Mouse (Mus musculus) limb, embryonic 13.5 days (tissue): ENCODE measurements around the gene Hsdl1. TPM values are rescaled to one million over a fixed set of nuclear protein-coding genes. Genes with fewer than 3 reads are reported as not detected.

Experiments
- ATAC-seq: fragments of 200-750 bp; cut with Nextera tagmentation; 2 replicates; pipeline ENCODE4 v1.8.0; 2017; ENCODE audit warnings: low read depth, moderate number of reproducible peaks, moderate TSS enrichment; ENCODE audit not compliant: low FRiP score
- H3K27ac ChIP-seq: fragments of 300-500 bp; sonication (generic); 2 replicates; pipeline ENCODE4 v1.5.1; 2015; ENCODE audit warnings: inconsistent platforms, mild to moderate bottlenecking, moderate library complexity
- H3K27me3 ChIP-seq: fragments of 300-500 bp; sonication (generic); 2 replicates; pipeline ENCODE4 v1.6.1; 2015; ENCODE audit warnings: mild to moderate bottlenecking, inconsistent platforms
- H3K36me3 ChIP-seq: fragments of 300-500 bp; sonication (generic); 2 replicates; pipeline ENCODE4 v1.6.1; 2015; ENCODE audit warnings: inconsistent platforms, mild to moderate bottlenecking, moderate library complexity
- H3K4me1 ChIP-seq: fragments of 300-500 bp; sonication (generic); 2 replicates; pipeline ENCODE4 v1.6.1; 2015; ENCODE audit warnings: inconsistent platforms
- H3K4me2 ChIP-seq: fragments of 300-500 bp; sonication (generic); replicated peaks from 2 replicates; pipeline ENCODE4 v1.6.1; 2015; ENCODE audit warnings: inconsistent platforms, mild to moderate bottlenecking, moderate library complexity
- H3K4me3 ChIP-seq: fragments of 300-500 bp; sonication (generic); 2 replicates; pipeline ENCODE4 v1.5.1; 2015; ENCODE audit warnings: moderate library complexity, mild to moderate bottlenecking, inconsistent platforms
- H3K9ac ChIP-seq: fragments of 300-500 bp; sonication (generic); 2 replicates; pipeline ENCODE4 v1.6.1; 2015; ENCODE audit warnings: mild to moderate bottlenecking, inconsistent platforms
- H3K9me3 ChIP-seq: fragments of 300-500 bp; sonication (generic); 2 replicates; pipeline ENCODE4 v1.6.1; 2016; ENCODE audit warnings: inconsistent platforms
- WGBS: fragments of 180-500 bp; shearing (Covaris S2); methylation state at CpG from one replicate; pipeline ENCODE4 v1.1.7; 2015; 5-methylcytosine and 5-hydroxymethylcytosine counted together
- polyA plus RNA-seq: library from polyadenylated mRNA; unstranded; fragments of >200 nt; fragmentation: Nextera tagmentation; extraction: Ambion mirVana; gene quantifications from 2 replicates; pipeline ENCODE4 v1.2.1, GENCODE M21; 2015

Gene Hsdl1
- polyA plus RNA-seq, 1 experiment from 2014 or later, result 31.0 TPM

DNA sequence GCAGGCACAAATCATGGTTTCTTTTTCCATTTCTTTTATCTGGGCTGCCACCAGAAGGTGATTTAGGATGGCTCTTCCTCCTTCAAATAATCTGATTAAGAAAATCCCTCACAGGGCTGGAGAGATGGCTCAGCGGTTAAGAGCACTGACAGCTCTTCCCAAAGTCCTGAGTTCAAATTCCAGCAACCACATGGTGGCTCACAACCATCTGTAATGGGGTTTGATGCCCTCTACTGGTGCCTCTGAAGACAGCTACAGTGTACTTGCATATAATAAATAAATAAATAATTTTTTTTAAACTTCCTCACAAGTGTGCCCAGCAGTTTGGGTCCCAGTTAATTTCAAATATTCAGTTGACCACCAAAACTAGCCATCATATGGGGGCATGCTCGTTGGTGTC, 31.2 kb upstream of the Hsdl1 start:
- WGBS, result 79% methylated on average over 2 of the region's 2 CpGs
- H3K4me2 ChIP-seq, result no peak overlapping the region
- peaks cover 17% of the 10 kb centered on the region for H3K36me3 ChIP-seq
- H3K4me3 ChIP-seq, result no peak overlapping the region
- no peak for ATAC-seq
- H3K27me3 ChIP-seq, result no peaks in the 10 kb centered on the region
- H3K27ac ChIP-seq, result no peak overlapping the region
- H3K9ac ChIP-seq, result no peak overlapping the region
- 0 out of 2 replicates have a peak, but pooled peaks cover 4% of the 10 kb centered on the region for H3K9me3 ChIP-seq
- peaks cover 11% of the 10 kb centered on the region for H3K4me1 ChIP-seq

DNA sequence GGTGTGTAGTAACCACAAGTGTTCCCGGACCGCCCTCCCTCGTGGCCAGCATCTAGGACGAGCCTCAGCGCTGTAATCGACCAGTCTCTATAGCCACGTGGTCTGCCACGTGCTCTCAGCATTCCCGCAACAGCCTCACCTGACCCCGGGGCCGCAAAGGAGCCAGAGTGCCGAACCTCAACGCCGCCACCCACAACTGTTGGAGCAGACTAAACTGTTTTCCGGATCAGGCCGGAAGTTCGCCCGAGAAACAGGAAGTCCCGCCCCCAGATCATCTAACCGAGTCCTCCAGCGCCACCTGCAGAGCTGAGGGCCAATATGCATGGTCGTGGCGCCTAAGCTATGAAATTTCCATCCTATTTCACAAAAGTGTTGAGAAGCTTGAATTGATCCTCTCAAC, 30.0 kb upstream of the Hsdl1 start, which contains the start of gene Taf1c:
Gene Taf1c, minus strand, starts transcription at position 227 of the 400 bp plus-strand sequence.
- 0 out of 2 replicates have a peak, but pooled peaks cover 4% of the 10 kb centered on the region for H3K9me3 ChIP-seq
- no peaks in the 10 kb centered on the region for H3K27me3 ChIP-seq
- peak within 1 kb of the TSS; percentile 78 for H3K4me3 ChIP-seq
- peaks cover 11% of the 10 kb centered on the region for H3K4me1 ChIP-seq
- peak within 1 kb of the TSS; percentile 92 for H3K4me2 ChIP-seq
- peak; percentile 82 for ATAC-seq
- H3K9ac ChIP-seq, result peak within 1 kb of the TSS; percentile 87
- peaks cover 29% of the 10 kb centered on the region for H3K36me3 ChIP-seq
- WGBS, result under 1% methylated on average over 23 of the region's 23 CpGs
- H3K27ac ChIP-seq, result no peak within 1 kb of the TSS

- Histone ChIP-seq H3K4me3 (peak overlapping the region; percentile 78), H3K27ac (no peak overlapping the region), H3K9me3 (0 out of 2 replicates have a peak, but pooled peaks cover 4% of the 10 kb centered on the region), H3K4me1 (peaks cover 11% of the 10 kb centered on the region), H3K36me3 (peaks cover 35% of the 10 kb centered on the region), H3K9ac (peak overlapping the region; percentile 87), H3K27me3 (no peaks in the 10 kb centered on the region), H3K4me2 (peak overlapping the region; percentile 92)
- ATAC-seq, result no peak
- WGBS, result 40% methylated on average over 12 of the region's 12 CpGs
These were observed 29.4 kb upstream of the Hsdl1 start for GRCm38 (mm10) chr8:119604398-119604803.

- no peaks in the 10 kb centered on the region for H3K27me3 ChIP-seq
- peak overlapping the region; percentile 87 for H3K9ac ChIP-seq
- H3K9me3 ChIP-seq, result no peaks in the 10 kb centered on the region
- peaks cover 11% of the 10 kb centered on the region for H3K4me1 ChIP-seq
- H3K4me2 ChIP-seq, result peak overlapping the region; percentile 92
- peak overlapping the region; percentile 78 for H3K4me3 ChIP-seq
- H3K27ac ChIP-seq, result no peak overlapping the region
- no peak for ATAC-seq
- peaks cover 41% of the 10 kb centered on the region for H3K36me3 ChIP-seq
- WGBS, result 89% methylated on average over 4 of the region's 4 CpGs
These were observed 28.8 kb upstream of the Hsdl1 start for GRCm38 (mm10) chr8:119603771-119604170.

DNA sequence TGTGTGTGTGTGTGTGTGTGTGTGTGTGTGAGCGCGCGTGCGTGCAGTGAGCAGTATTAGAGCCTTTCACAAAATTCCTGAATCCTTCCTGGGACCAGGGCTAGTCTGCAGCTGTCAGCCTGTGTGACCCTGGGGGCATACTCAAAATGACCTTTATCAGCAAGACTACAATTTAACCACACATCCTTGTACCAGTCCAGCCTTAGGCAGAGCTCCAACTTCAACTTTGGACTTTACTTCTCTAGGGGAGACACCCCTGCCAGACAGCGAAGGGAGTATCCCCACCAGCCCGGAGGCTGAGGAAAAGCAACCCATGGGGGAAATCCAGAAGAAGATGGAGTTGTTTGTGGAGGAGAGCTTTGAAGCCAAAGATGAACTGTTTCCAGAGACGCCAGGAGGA, 16.5 kb upstream of the Hsdl1 start:
- 86% methylated on average over 7 of the region's 7 CpGs for WGBS
- H3K9ac ChIP-seq, result no peak overlapping the region
- H3K4me2 ChIP-seq, result no peak overlapping the region
- H3K9me3 ChIP-seq, result no peaks in the 10 kb centered on the region
- H3K27ac ChIP-seq, result no peak overlapping the region
- no peak for ATAC-seq
- peaks cover 6% of the 10 kb centered on the region for H3K36me3 ChIP-seq
- H3K4me1 ChIP-seq, result no peaks in the 10 kb centered on the region
- 0 out of 2 replicates have a peak, but pooled peaks cover 1% of the 10 kb centered on the region for H3K27me3 ChIP-seq
- H3K4me3 ChIP-seq, result no peak overlapping the region

- Histone ChIP-seq H3K9me3 (no peaks in the 10 kb centered on the region), H3K4me3 (no peak overlapping the region), H3K4me1 (peaks cover 5% of the 10 kb centered on the region; the same call in 1 of the 2 replicates), H3K27ac (no peak overlapping the region), H3K4me2 (no peak overlapping the region), H3K9ac (no peak overlapping the region), H3K27me3 (peaks cover 9% of the 10 kb centered on the region; the same call in 1 of the 2 replicates), H3K36me3 (no peaks in the 10 kb centered on the region)
- no peak for ATAC-seq
- WGBS, result 80% methylated on average over 14 of the region's 14 CpGs
These were observed 15.4 kb upstream of the Hsdl1 start for GRCm38 (mm10) chr8:119590348-119590747.

DNA sequence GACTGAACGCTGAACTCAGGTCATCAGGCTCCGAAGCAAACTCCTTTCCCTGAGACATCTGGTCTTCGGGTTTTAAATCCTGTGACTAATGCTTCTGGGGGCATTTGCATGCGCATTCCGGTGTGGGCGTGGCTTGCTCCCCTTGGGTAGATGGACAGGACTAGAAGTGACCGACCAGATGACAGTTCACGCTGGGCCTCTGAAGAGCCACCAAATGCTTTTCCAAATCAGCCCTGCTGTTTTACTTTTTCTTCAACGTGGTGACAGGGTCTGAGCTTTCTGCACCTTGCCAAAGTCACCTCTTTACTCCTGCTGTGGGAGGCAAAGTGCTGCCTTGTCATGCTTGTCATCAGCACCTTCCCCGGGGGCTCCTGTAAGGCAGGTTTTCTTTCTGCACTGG, 13.9 kb upstream of the Hsdl1 start:
- ATAC-seq, result no peak
- Histone ChIP-seq H3K4me1 (peaks cover 5% of the 10 kb centered on the region; the same call in 1 of the 2 replicates), H3K36me3 (no peaks in the 10 kb centered on the region), H3K27ac (no peak overlapping the region), H3K9me3 (no peaks in the 10 kb centered on the region), H3K9ac (0 out of 2 replicates have a peak overlapping the region, but pooled peaks have one; percentile 35), H3K4me2 (no peak overlapping the region), H3K27me3 (peaks cover 16% of the 10 kb centered on the region), H3K4me3 (no peak overlapping the region)
- 22% methylated on average over 10 of the region's 10 CpGs for WGBS

DNA sequence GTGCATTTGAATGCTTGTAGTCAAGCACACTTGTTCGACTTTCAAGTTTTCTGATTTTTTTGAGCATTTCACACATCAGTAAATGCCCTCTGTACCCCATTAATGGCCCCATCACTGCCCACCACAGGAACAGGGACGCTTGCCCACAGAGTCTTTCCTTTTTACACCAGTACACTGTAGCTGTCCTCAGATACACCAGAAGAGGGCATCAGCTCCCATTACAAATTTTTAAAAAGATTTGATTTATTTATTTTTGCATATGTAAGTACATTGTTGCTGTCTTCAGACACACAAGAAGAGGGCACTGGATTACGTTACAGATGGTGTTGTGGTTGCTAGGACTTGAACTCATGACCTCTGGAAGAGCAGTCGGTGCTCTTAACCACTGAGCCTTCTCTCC, 13.3 kb upstream of the Hsdl1 start:
- Histone ChIP-seq H3K4me1 (peaks cover 5% of the 10 kb centered on the region; the same call in 1 of the 2 replicates), H3K27me3 (peaks cover 16% of the 10 kb centered on the region), H3K4me2 (no peak overlapping the region), H3K4me3 (no peak overlapping the region), H3K27ac (no peak overlapping the region), H3K9me3 (no peaks in the 10 kb centered on the region), H3K36me3 (no peaks in the 10 kb centered on the region), H3K9ac (no peak overlapping the region)
- 57% methylated on average over 4 of the region's 4 CpGs for WGBS
- no peak for ATAC-seq

- H3K9ac ChIP-seq, result peak overlapping the region; percentile 61
- peaks cover 16% of the 10 kb centered on the region for H3K27me3 ChIP-seq
- 23% methylated on average over 20 of the region's 24 CpGs for WGBS
- H3K36me3 ChIP-seq, result no peaks in the 10 kb centered on the region
- peaks cover 5% of the 10 kb centered on the region; the same call in 1 of the 2 replicates for H3K4me1 ChIP-seq
- no peak for ATAC-seq
- peak overlapping the region; percentile 60 for H3K4me2 ChIP-seq
- peak overlapping the region; percentile 42 for H3K4me3 ChIP-seq
- no peaks in the 10 kb centered on the region for H3K9me3 ChIP-seq
- no peak overlapping the region for H3K27ac ChIP-seq
These were observed 10.9 kb upstream of the Hsdl1 start for GRCm38 (mm10) chr8:119585901-119586300.

DNA sequence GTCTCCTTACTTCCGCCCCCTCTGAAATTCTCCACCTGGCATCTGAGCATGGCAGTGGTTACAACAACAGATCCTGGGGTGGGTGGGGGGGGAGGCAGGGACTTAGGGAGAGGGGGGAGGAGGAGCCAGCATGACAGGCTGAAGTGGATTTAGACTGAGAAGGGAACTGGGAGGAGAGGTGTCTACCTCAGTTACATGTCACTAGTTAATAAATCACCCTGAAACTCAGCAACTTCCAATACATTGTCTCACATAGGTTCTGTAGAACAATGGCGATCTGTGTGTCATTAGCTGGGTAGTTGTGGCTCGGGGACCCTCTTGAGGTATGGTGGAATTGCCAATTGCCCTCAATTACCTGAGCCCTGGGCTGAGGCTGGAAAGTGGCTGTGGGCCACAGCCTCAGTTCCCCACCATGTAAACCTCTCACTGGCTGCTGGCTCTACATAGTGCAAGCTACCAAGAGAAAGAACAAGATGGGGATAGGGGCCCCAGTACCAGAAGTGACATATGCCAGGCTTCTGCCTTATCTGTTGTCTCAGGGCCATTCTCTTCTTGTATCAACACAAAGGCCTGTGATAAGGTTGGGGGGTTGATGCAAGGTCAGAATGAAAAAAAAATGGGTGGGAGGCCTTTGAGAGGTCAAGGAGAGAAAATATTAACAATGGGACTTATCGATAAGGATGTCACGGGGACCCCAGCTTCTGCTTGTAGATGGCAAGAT, 5.6 kb upstream of the Hsdl1 start:
- no peak for ATAC-seq
- no peaks in the 10 kb centered on the region for H3K36me3 ChIP-seq
- H3K27ac ChIP-seq, result no peak overlapping the region
- H3K9ac ChIP-seq, result no peak overlapping the region
- H3K4me1 ChIP-seq, result no peaks in the 10 kb centered on the region
- peaks cover 46% of the 10 kb centered on the region for H3K27me3 ChIP-seq
- H3K4me3 ChIP-seq, result no peak overlapping the region
- H3K9me3 ChIP-seq, result no peaks in the 10 kb centered on the region
- H3K4me2 ChIP-seq, result no peak overlapping the region
- 88% methylated on average over 5 of the region's 5 CpGs for WGBS

GRCm38 (mm10) chr8:119579096-119579495, 4.1 kb upstream of the Hsdl1 start:
- peaks cover 45% of the 10 kb centered on the region for H3K27me3 ChIP-seq
- ATAC-seq, result no peak
- 37% methylated on average over 13 of the region's 13 CpGs for WGBS

DNA sequence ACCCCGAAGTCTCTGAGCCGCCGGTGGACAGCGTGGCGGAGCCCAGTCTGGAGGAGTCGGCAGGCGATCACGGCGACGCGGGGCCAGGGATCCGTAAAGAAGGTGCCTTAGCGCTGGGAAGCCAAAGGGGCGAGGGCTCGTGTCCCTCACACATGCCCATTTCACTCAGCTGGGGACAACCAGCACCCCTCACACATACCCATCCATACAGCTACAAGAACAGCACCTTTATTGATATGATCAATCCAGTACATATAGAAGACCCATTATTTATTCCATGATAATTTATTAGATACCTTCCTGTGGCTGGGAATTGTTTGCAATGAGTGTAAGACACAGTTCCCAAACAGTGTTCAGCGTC, 363 bp upstream of the Hsdl1 start:
- Histone ChIP-seq H3K4me3 (peak overlapping the region; percentile 62), H3K27ac (no peak overlapping the region), H3K36me3 (no peaks in the 10 kb centered on the region), H3K4me1 (peaks cover 8% of the 10 kb centered on the region), H3K4me2 (peak overlapping the region; percentile 97), H3K27me3 (peaks cover 59% of the 10 kb centered on the region), H3K9me3 (no peaks in the 10 kb centered on the region), H3K9ac (peak overlapping the region; percentile 76)
- 0 out of 2 replicates have a peak, but pooled peaks have one; percentile 26 for ATAC-seq
- 3% methylated on average over 16 of the region's 16 CpGs for WGBS

More at GRCm38 (mm10) chr8:119579096-119579495, 4.1 kb upstream of the Hsdl1 start:
- Histone ChIP-seq H3K4me1 (peaks cover 4% of the 10 kb centered on the region), H3K27ac (no peak overlapping the region), H3K9me3 (no peaks in the 10 kb centered on the region), H3K4me3 (no peak overlapping the region), H3K36me3 (no peaks in the 10 kb centered on the region), H3K9ac (no peak overlapping the region; the same call in 1 of the 2 replicates), H3K4me2 (no peak overlapping the region)
